Mouse (Mus musculus) common myeloid progenitor, adult 5-6 weeks (primary cell): Measurements from ENCODE around the gene Ppp1r36. TPM values are rescaled to one million over a fixed set of nuclear protein-coding genes. Genes with fewer than 3 reads are reported as not detected.
"Not testable (repeated sequence)": the region's sequence is repeated elsewhere in the genome, so short reads cannot be mapped to it uniquely, and the experiment has no call there.

Source experiments
- ATAC-seq: replicated peaks from 2 replicates; pipeline ENCODE4 v1.8.0; 2016; ENCODE audit warnings: low read depth, mild to moderate bottlenecking, moderate TSS enrichment, inconsistent platforms; ENCODE audit not compliant: poor library complexity, severe bottlenecking
- total RNA-seq: library from RNA; stranded (forward); fragments of 200-1000, 187-1606 nt; gene quantifications from 2 replicates; pipeline ENCODE4 v1.2.3, GENCODE M21; 2017

Ppp1r36 gene
- total RNA-seq, 1 experiment from 2014 or later = 0.64 TPM

DNA sequence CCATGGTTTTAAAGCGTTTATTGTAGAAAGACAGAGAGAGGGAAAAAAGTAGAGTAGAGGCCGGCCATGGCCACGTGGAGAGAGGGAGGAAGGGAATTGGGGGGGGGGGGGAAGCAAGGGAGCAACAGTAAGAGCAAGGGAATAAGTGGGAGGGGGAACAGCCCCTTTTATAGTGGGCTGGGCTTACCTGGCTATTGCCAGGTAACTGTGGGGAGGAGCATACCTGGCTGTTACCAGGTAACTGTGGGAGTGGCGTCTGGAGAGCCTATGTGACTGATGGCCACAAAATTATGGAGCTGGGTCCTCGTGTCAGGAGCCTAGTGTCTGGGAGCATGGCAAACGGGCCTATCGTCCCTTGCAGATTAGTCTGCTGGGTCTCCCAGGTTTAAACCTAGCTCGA lies 18.2 kb downstream of the Ppp1r36 start:
- no peak for ATAC-seq

GRCm38 (mm10) chr12:76443488-76443887 lies 26.1 kb downstream of the Ppp1r36 start:
- not testable (repeated sequence) for ATAC-seq

DNA sequence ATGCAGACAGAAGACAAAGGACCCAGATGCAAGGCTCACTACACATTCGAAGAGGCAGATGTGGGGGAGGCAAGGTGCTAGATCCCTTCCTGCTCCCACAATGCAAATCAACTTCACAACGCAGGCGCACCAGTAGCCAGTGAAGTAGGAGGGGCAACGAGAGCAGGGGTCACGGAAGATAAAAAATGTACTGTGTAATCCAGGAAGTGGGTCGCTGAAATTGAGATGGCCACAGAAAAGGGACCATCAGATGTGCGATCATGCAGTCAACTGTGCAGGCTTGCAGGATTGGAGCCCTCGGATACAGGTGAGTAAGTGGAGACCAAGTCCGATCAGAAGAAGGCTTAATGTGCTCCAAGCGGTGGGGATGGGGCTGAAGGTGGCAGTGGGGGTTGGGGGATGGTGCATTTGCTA lies 27.0 kb downstream of the Ppp1r36 start:
- ATAC-seq = 0 out of 2 replicates have a peak, but pooled peaks have one; percentile 22

- ATAC-seq = no peak
These were observed 27.5 kb downstream of the Ppp1r36 start for GRCm38 (mm10) chr12:76444862-76445261.

- ATAC-seq = no peak
These were observed 28.9 kb downstream of the Ppp1r36 start for GRCm38 (mm10) chr12:76446201-76446600.

- ATAC-seq = no peak
These were observed 30.8 kb downstream of the Ppp1r36 start for GRCm38 (mm10) chr12:76448127-76448526.

- no peak for ATAC-seq
These were observed 34.9 kb downstream of the Ppp1r36 start for GRCm38 (mm10) chr12:76452203-76452602.

DNA sequence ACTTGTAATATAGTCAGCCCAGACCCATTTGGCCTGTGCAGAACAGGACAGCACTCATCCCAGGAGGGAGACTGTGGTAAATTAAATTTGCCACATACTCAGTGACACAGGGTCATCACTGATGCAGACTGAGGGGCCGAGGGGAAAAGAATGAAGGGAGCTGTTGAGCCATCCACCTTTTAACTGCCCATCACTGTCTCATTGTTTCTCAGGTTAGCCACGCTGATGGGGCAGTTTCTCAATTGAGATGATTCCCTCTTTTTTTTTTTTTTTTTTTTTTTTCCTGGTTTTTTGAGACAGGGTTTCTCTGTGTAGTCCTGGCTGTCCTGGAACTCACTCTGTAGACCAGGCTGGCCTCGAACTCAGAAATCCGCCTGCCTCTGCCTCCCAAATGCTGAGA lies 41.1 kb downstream of the Ppp1r36 start:
- ATAC-seq = not testable (repeated sequence)

DNA sequence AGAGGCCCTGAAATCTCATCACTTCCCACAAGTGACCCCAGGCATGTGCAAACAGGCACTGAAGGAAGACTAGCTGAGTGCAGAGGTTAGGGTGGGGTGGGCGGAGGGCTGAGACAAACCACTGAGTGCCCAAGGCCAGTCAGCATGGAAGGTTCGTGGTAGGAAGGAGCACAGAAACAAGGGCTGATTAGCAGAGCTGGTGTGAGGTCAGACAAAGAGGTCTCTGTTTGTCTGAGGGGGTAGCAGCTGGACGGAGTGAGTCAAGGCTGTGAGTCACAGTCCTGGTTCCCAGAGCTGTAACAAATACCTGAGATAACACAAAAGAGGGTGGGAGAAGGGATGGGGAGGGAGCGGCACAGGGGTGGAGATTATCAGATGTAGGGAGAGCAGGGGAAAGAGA lies 41.7 kb downstream of the Ppp1r36 start:
- no peak for ATAC-seq

GRCm38 (mm10) chr12:76463391-76463790 lies 46.1 kb downstream of the Ppp1r36 start:
- no peak for ATAC-seq

- ATAC-seq = no peak
These were observed 47.4 kb downstream of the Ppp1r36 start for GRCm38 (mm10) chr12:76464651-76465252.

DNA sequence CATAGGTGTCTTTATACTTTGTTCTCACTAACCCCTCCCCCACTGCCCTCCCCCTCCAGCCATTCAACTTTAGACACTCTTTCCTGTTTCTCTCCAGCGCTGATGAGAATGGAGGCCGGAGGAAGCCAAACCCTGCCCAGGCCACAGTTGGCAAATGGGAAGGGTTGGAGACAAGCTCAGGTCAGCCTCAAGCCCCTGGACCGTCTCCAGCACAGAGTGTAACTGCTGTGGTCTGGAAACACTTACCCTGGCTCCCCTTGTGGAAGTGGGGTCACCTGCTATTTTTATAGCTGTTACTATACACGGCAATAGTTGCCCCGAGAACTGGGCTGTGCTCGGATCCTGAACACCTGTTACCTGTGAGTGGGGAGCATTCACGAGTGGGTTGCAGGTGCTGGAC lies 49.3 kb downstream of the Ppp1r36 start:
- no peak for ATAC-seq

- ATAC-seq = no peak
These were observed 49.9 kb downstream of the Ppp1r36 start for GRCm38 (mm10) chr12:76467256-76467655.

DNA sequence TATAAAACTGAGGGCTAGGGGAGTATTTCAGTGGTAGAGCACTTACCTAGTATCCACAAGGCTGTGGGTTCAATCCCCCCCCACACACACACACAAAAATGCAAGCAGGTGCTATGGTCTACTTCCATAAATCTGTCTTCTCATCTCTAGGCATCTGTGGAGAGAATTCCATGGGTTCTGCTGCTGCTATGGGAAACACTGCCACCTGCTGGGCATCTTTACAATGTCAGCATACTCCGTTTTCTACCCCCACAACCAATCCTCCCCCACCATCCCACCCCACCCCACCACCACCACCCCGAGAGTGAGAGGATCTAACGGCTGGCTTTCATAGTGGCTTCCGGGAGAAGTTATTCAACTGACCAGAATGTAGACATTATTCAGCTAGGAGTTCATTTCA lies 54.7 kb downstream of the Ppp1r36 start:
- peak; percentile 80 for ATAC-seq

GRCm38 (mm10) chr12:76473562-76474245 lies 56.4 kb downstream of the Ppp1r36 start:
- ATAC-seq = peak; percentile 43

DNA sequence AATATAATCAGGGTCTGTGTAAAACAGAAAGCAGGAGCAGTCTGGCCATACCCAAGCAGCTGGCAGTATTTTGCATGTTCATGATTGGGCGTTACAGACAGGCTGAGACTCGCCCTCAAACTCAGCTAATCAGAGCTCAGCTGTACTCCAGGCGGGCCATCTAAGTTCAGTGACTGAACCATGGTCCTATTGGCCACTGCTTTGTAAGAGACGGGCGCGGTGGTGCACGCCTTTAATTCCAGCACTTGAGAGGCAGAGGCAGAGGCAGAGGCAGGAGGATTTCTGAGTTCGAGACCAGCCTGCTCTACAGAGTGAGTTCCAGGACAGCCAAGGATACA lies 56.9 kb downstream of the Ppp1r36 start:
- 0 out of 2 replicates have a peak, but pooled peaks have one; percentile 15 for ATAC-seq

GRCm38 (mm10) chr12:76474802-76475201 lies 57.5 kb downstream of the Ppp1r36 start:
- ATAC-seq = no peak

DNA sequence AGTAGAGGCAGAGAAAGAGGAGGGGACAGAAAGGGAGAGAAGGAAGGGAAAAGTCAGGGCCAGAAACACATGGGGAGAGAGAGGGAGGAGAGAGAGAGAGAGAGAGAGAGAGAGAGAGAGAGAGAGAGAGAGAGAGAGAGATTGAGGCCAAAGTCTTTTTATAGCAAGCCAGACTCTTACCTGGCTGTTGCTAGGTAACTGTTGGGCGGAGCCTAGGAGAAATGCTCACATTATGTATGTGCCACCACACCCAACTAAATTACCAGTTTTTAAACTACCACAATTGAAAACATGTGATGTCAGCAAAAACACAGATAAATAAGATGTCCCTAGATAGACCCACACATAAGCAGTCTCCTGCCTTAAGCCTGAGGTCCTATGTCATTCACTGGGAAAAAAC lies 58.8 kb downstream of the Ppp1r36 start:
- ATAC-seq = no peak

- ATAC-seq = no peak
These were observed 61.1 kb downstream of the Ppp1r36 start for GRCm38 (mm10) chr12:76478309-76479023.

DNA sequence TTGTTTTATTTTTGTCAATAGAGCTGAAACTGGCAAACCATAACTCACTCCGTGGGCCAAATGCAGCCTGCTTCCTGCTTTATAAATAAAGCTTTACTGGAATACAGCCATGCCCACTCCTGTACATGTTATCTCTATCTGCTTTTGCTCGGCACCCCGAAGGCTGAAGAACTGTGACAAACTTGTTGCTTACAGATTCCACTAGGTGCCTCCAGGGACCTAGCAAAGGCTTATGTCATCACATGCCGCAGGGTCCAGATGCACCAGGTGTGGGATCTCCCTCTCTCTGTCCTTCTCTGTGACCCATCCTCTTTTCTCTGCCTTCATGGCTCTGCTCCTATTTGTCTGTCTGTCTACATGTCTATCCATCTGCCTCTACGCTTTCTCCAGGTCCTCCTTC lies 61.8 kb downstream of the Ppp1r36 start:
- ATAC-seq = 0 out of 2 replicates have a peak, but pooled peaks have one; percentile 18

DNA sequence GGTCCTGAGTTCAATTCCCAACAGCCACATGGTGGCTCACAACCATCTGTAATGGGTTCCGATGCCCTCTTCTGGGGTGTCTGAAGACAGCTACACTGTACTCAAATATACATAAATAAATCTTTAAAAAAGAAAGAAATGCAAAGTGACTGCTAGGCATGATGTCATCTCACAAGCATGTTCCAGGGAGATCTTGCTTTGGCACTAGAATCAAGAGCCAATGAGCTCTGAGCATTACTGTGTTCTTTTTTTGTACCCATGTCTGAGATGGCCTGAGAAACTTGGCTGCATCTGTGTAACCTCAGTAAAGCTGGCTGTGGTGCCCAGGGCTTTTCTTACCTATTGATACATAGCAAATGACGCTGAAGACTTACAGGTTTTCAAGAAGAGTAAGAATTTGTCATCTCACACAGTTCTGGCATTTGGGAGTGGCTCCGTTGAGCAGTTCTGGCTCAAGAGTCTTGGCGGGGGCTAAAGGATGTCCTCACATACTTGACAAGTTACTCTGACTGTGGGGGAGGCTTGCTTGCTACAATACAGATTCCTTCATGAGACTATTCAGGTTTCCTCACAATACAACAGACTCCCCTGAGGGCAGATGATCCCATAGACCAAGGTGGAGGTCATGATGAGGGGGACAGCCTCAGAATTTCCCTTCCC lies 62.6 kb downstream of the Ppp1r36 start:
- ATAC-seq = no peak
